Mouse (Mus musculus): Measurements from ENCODE around the gene Rnf115. TPM values are rescaled to one million over a fixed set of nuclear protein-coding genes. Genes with fewer than 3 reads are reported as not detected.

The Rnf115 gene
- total RNA-seq, 2 experiments from 2014 or later, result 59.6 to 60.9 TPM

DNA sequence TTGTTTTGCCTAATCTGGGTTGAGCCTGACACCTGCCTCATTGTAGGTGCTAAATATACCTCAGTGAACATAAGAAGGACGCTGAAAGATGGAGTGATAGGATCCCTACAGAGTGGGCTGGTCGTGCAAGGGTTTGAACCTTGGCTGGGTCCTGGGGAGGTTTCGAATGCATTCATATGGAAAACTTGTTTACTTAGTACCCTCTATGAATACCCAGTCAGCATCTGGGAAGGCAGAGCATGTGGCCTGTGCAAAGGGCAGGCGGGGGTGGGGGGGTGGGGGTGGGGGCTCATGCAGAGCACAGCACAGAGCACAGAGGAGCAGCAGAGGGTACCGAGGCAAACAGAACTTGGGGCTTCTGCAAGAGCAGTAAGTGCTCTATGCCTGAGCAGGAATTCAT, 105.5 kb downstream of the Rnf115 start:
- no peak for DNase-seq (ENCODE audit: low spot score in 2 of 2)

DNA sequence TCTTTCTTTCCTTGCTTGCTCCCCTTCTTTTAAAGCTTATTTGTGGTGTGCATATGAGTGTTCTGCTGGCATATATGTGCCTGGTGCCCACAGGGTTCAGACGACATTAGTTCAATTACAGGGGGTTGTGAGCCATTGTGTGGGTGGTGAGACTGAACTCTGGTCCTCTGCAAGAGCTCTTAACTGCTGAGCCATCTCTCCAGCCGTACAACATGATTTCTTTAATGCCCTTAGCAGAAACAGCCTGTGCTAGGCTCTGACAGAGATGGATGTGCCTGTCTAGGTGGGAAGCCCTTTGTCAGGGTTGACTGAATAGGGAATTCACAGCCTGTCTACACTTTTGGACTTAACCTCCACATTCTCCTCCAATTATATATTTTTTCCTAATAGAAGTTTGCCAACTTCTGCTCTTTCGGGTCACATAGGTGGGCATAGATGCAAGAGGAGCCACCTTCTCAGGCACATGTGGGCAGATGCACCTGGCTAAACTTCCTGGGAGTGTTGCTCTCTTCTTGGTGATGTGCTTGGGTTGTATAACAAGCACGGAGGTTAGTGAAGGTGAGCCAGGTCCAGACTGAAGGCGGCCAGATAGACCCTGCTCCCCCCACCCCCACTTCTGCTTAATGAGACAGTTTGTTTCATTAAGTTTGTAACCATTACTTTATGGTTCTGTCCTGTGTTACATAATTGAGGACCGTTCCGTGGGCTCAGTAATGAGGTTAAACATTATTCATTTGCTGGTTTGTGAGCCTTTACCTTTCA, 107.3 kb downstream of the Rnf115 start:
- DNase-seq (ENCODE audit: low spot score in 2 of 2), result no peak

- DNase-seq (ENCODE audit: low spot score in 2 of 2), result no peak
Observed at GRCm38 (mm10) chr3:96836414-96836813, 109.0 kb downstream of the Rnf115 start.

GRCm38 (mm10) chr3:96838996-96839645, 111.7 kb downstream of the Rnf115 start:
- DNase-seq (ENCODE audit: low spot score in 2 of 2), result no peak

Other genes with a start within 250 kb of the Rnf115 start
- gene Hfe2, start 202.5 kb upstream of the Rnf115 start, total RNA-seq (2021), result under 1 TPM in 1 of 2 experiments, not detected in 1; 0.16 TPM
- 10 to 100 TPM; 48.3 to 49.8 TPM for gene Txnip, start 169.7 kb upstream of the Rnf115 start, total RNA-seq (2021)
- not detected for gene Gm16253, start 150.7 kb upstream of the Rnf115 start, total RNA-seq (2021)
- 10 to 100 TPM; 26.7 to 29.7 TPM for gene Polr3gl, start 133.5 kb upstream of the Rnf115 start, total RNA-seq (2021)
- gene Ankrd34a, start 131.0 kb upstream of the Rnf115 start, total RNA-seq (2021), result 10 to 100 TPM; 45.9 to 51.8 TPM
- gene Lix1l, start 126.5 kb upstream of the Rnf115 start, total RNA-seq (2021), result 10 to 100 TPM; 31.6 to 32.8 TPM
- gene Rbm8a, start 97.7 kb upstream of the Rnf115 start, total RNA-seq (2021), result 10 to 100 TPM; 51.9 to 52.5 TPM
- gene Pex11b, start 92.3 kb upstream of the Rnf115 start, total RNA-seq (2021), result 10 to 100 TPM; 48.1 to 49.8 TPM
- gene Gm42957, start 92.2 kb upstream of the Rnf115 start, total RNA-seq (2021), result under 1 TPM; 0.10 to 0.44 TPM
- gene Itga10, start 82.1 kb upstream of the Rnf115 start, total RNA-seq (2021), result 1 to 10 TPM; 1.1 to 2.5 TPM
- gene Ankrd35, start 57.5 kb upstream of the Rnf115 start, total RNA-seq (2021), result 1 to 10 TPM; 6.4 to 6.5 TPM
- gene Pias3, start 31.3 kb upstream of the Rnf115 start, total RNA-seq (2021), result 10 to 100 TPM; 28.1 to 30.0 TPM
- 10 to 100 TPM; 12.1 to 14.6 TPM for gene Nudt17, start 19.1 kb upstream of the Rnf115 start, total RNA-seq (2021)
- gene Polr3c, start within 50 bp of the Rnf115 start, total RNA-seq (2021), result 10 to 100 TPM; 25.5 to 26.3 TPM
- under 1 TPM; 0.29 to 0.58 TPM for gene Pdzk1, start 101.6 kb downstream of the Rnf115 start, total RNA-seq (2021)
- not detected for gene Cd160, start 101.7 kb downstream of the Rnf115 start, total RNA-seq (2021)
- gene Gja5, start 177.0 kb downstream of the Rnf115 start, total RNA-seq (2021), result 1 to 10 TPM; 1.4 to 4.1 TPM
- 10 to 100 TPM; 40.2 to 45.0 TPM for gene Gpr89, start 177.7 kb downstream of the Rnf115 start, total RNA-seq (2021)
- gene Gja8, start 198.4 kb downstream of the Rnf115 start, total RNA-seq (2021), result not detected

All from layer of hippocampus, postnatal 14 days (tissue).